Mouse (Mus musculus) WW6 (cell line): ENCODE results near the gene Il20ra.

ENCODE experiments used
- DNase-seq: peaks from one replicate; pipeline ENCODE4 v3.0.0-alpha.2; 2013; ENCODE audit warnings: low read depth, low spot score

Gene Il20ra

GRCm38 (mm10) chr10:19747661-19748060, 35.3 kb downstream of the Il20ra start:
- no peak for DNase-seq

DNA sequence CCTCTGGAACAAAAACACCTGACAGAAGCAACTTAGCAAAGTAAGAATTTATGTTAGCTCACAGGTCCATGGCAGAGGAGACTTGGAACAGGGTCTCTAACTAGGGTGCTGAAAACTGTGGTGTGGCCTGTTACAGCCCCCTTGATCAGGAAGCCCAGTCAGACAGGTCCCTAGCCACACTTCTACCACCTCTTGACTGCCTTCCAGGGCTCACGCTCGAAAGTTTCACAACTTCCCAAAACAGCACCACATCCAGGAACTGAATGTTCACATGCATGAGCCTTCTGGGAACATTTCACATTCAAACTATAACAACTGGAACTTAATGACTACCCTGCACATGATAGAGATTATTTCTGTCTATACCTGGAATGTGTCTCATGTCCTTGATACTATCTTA, 53.1 kb downstream of the Il20ra start:
- DNase-seq, result no peak

DNA sequence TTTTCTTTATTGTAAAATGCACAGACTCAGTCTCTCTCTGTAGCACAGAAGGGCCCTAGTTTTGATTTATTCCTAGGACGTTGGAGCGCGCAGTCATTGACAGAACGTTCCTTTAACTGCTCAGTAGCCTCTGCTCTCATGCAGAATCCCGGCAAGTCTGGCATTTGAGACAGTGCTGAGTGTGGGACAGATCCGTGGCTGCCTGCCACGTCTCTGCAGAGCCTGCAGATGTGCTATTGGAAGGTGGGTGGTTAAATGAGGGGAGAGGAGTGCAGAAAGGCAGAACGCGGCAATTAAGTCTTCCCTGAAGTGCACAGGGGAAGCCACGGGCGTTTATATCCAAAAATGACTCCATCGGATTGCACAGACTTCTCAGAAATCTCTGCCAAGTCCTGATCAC, 66.7 kb downstream of the Il20ra start:
- DNase-seq, result no peak

DNA sequence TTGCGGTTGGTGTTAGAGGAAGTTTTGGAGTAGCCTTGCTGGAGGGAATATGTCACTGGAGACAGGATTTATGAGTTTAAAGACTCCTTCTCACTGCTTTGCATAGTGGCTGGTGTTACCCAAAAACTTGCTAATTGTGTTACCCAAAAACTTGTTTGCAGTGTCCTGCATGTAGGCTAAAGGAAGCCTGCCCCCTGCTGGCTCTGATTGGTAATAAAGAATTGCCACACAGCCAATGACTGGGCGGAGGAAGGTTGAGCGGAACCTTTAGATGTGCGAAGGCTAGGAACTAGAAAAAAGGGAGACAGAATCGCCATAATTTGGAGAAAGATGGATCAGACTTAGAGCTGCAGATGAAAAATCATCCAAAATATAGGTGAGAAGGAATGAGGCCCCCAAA, 69.0 kb downstream of the Il20ra start:
- no peak for DNase-seq

DNA sequence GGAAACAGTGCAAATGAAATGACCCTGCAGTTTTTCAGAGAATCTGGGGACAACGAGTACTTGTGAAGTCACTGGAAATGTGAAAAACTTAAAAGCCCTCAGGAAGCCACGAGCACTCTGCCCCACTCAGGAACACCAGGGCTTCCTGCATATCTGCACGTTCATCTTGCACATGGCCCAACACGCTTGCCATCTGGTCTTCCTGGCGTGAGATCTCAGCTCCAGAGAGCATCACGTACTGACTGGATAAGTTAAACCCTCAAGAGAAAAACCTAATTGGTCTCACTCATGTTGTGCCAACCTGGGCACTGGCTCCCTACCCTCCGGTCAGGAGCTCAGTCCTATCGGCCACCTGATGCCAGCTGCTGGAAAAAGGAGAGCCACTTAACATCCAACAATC, 82.6 kb downstream of the Il20ra start:
- no peak for DNase-seq

GRCm38 (mm10) chr10:19802958-19803357, 90.6 kb downstream of the Il20ra start:
- DNase-seq, result no peak

- DNase-seq, result no peak
These were observed 92.4 kb downstream of the Il20ra start for GRCm38 (mm10) chr10:19804763-19805162.
